Mouse (Mus musculus): ENCODE results near the gene Dguok. TPM values are rescaled to one million over a fixed set of nuclear protein-coding genes. Genes with fewer than 3 reads are reported as not detected.

Gene Dguok
- polyA plus RNA-seq, 1 experiment = 66.6 TPM

DNA sequence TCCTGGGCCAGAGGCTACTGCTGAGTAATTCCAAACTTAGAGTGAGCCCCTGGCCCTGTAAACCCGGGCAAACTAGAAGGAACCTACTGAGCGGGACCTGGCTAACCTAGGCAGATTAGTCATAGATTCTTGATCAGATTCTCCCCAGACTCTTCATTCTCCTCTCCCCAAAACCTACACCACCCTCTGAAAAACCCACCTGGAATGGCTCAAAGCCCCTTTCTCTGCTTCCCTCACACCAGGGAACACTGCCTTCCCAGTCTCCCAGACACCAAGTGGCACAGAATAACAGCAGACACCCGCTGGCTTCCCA is 66.6 kb downstream of the Dguok start:
- TF ChIP-seq CTCF (IDR thresholded peaks at IDR 0.05; ENCODE audit: borderline replicate concordance, extremely low read depth, insufficient read depth, insufficient read length) (no peak), POLR2A (IDR thresholded peaks at IDR 0.05; ENCODE audit: borderline replicate concordance, extremely low read depth, insufficient read depth, insufficient read length, poor library complexity, severe bottlenecking) (no peak)

DNA sequence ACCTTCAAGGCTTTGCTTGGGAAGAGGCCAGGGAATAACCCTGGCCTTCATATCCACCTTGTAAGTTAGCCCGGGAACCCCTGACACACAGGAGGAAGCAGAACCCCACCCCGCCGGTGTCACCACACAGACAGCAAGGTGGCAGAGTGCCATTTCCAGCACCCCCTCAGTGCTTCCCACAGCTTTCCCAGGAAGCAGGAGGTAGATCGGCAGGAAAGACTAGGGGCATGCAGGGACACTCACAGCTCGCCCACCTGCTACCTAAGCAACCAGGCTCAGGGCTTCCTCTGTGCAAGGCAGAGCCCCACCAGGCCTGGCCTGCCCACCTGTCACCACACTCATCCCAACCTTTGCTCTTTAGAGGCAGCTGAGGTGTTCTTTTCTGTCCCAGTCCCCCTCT is 67.0 kb downstream of the Dguok start:
- no peak for DNase-seq (ENCODE audit: low read depth)
- TF ChIP-seq CTCF (IDR thresholded peaks at IDR 0.05; ENCODE audit: borderline replicate concordance, extremely low read depth, insufficient read depth, insufficient read length) (no peak), POLR2A (IDR thresholded peaks at IDR 0.05; ENCODE audit: borderline replicate concordance, extremely low read depth, insufficient read depth, insufficient read length, poor library complexity, severe bottlenecking) (no peak)

More for the DNA sequence above, 66.6 kb downstream of the Dguok start:
- DNase-seq (ENCODE audit: low read depth) = no peak

DNA sequence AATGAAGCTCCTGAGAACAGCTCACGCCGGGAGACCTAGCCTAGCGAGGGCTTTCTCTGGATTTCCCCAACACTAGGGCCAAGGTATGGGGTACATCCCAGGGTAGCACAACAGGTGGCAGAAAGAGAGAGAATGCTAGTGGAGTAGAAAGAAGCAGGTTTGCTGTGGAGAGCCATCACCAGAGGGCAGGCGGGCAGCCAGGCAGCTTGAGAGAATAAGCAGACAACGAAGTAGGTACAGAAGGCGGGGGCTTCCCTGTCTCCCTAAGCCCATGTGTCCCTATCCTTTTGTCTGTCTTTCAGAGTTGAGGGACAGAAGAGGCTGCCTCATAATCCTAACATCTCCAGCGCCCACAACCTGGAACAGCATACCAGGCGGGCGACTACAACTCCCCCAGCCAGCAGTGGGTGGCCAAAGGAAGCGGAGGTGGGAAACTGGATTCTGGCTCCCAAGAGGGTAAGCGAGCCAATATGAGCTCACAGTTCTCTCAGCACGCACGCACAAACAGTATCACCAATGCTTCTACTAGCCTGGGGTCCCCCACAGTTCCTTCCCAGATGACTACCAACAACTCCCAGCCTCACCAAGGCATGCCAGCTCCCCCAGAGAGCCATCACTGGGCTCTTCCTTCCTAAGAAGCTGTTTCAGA is 67.5 kb downstream of the Dguok start:
- DNase-seq (ENCODE audit: low read depth) = no peak
- TF ChIP-seq POLR2A (IDR thresholded peaks at IDR 0.05; ENCODE audit: borderline replicate concordance, extremely low read depth, insufficient read depth, insufficient read length, poor library complexity, severe bottlenecking) (no peak), CTCF (IDR thresholded peaks at IDR 0.05; ENCODE audit: borderline replicate concordance, extremely low read depth, insufficient read depth, insufficient read length) (no peak)

DNA sequence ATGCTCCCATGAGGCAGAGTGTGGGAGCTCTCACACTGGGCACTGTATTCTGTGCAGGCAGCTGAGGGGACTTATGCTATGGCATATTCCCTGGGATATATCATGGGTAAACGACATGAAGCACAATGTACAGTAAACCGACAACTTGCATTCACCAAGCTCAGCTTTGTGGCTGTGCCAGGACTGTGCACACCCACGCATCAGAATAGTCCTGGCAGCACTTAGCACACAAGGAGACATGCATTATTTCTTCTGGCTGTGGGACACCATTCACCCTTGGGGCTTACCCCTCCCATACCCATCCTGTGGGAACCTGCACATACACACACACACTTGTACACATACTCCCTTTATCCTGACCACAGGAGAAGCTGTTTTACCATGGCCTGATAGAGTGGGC is 68.2 kb downstream of the Dguok start:
- no peak for TF ChIP-seq CTCF (IDR thresholded peaks at IDR 0.05; ENCODE audit: borderline replicate concordance, extremely low read depth, insufficient read depth, insufficient read length)
- TF ChIP-seq POLR2A (IDR thresholded peaks at IDR 0.05; ENCODE audit: borderline replicate concordance, extremely low read depth, insufficient read depth, insufficient read length, poor library complexity, severe bottlenecking) = no peak

DNA sequence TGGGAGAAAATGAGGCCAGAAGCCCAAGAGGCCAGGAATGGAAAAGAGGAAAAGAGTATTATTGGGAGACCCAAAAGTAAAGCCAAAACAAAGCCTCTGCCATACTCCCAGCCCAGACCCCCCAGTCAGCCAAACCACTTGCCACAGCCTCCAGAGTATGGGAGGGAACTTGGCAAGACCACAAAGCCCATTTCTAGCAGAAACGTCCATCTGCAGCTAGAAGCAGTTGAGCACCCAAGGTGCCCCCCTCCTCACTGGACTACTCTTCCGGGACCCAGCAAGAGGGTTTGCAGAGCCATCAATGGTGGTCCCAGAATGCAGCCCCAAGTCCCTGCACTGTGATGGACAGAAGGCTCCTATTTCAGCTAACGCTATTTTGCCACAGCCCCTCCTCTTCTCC is 69.0 kb downstream of the Dguok start:
- DNase-seq (ENCODE audit: low read depth) = peak; percentile 54
- no peak for TF ChIP-seq CTCF (IDR thresholded peaks at IDR 0.05; ENCODE audit: borderline replicate concordance, extremely low read depth, insufficient read depth, insufficient read length)
- no peak for TF ChIP-seq POLR2A (IDR thresholded peaks at IDR 0.05; ENCODE audit: borderline replicate concordance, extremely low read depth, insufficient read depth, insufficient read length, poor library complexity, severe bottlenecking)

More for the DNA sequence above, 68.2 kb downstream of the Dguok start:
- DNase-seq (ENCODE audit: low read depth) = no peak

DNA sequence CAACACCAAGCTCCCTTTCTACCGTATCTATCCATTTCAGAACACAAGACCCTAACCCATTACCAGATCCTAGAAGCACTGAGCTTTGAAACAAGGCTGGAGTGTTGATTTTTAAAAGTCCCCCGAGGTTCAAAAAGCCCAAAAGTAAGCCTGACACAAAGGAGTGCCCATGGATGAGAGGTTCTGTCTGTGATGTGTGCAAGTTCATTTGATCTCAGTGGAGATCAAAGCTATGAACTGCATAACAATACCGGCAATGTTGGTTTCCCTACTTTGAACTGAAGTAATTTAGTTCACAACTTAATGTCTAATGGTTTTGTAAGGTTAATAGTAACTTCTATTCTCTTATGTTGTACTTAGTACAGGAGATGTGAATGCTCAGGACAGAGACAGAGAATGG is 69.5 kb downstream of the Dguok start:
- no peak for DNase-seq (ENCODE audit: low read depth)
- TF ChIP-seq POLR2A (IDR thresholded peaks at IDR 0.05; ENCODE audit: borderline replicate concordance, extremely low read depth, insufficient read depth, insufficient read length, poor library complexity, severe bottlenecking) (no peak), CTCF (IDR thresholded peaks at IDR 0.05; ENCODE audit: borderline replicate concordance, extremely low read depth, insufficient read depth, insufficient read length) (no peak)

DNA sequence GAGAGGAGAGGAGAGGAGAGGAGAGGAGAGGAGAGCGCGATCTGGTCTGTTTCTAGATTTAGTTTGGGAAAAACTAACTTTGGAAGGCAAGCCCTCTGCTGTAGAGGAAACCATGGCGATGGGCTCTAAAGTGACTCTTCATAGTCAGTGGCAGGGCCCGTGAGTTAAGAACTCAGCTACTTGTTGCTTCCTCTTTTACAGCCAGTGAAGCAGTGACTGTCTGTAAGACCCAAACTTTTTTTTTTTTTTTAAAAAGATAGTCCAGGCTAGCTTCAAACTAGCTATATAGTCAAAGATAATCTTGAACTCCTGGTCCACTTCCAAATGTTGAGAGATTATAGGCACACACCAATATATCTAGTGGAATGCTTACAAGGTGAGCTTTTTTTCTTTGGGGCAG is 70.2 kb downstream of the Dguok start:
- no peak for DNase-seq (ENCODE audit: low read depth)
- TF ChIP-seq POLR2A (IDR thresholded peaks at IDR 0.05; ENCODE audit: borderline replicate concordance, extremely low read depth, insufficient read depth, insufficient read length, poor library complexity, severe bottlenecking) (no peak), CTCF (IDR thresholded peaks at IDR 0.05; ENCODE audit: borderline replicate concordance, extremely low read depth, insufficient read depth, insufficient read length) (no peak)

DNA sequence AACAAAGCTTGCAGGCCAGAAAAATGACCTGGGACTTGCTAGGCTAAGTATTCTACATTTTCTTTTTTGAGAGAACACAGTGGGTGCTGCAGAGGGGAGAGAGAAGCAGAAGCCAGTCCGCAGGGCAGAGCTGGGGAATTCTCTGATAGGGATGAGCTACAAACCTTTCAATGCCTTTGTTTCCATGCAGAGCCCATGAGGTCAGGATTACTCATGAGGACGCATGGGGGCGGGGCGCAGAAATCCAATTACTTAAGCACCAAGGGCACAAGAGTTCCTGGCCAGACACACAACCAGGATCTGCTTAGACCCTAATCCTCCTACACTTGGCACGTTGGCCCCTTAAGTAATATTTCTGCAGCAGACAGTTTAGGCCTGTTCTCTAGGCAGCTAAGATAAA is 71.6 kb downstream of the Dguok start:
- no peak for TF ChIP-seq CTCF (IDR thresholded peaks at IDR 0.05; ENCODE audit: borderline replicate concordance, extremely low read depth, insufficient read depth, insufficient read length)
- peak; percentile 75 for DNase-seq (ENCODE audit: low read depth)

DNA sequence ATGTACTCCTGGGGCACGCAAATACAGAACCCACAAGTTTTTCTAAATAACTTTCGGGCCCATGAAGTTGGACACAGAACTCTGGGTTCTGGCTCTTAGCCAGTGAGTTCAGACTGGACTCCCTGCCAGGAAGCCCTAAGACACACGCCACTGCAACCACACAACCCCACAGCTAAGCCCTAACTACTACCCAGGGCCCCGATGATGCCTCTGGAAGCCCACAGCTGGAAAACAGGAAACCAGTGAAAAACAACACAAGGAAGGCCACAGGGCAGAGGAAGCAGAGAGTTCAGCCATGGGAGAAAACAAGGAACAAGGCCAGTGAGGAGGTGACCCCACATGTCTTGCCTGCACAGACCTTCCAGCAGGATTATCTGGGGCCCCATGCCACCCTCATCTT is 73.2 kb downstream of the Dguok start:
- DNase-seq (ENCODE audit: low read depth) = no peak
- TF ChIP-seq POLR2A (IDR thresholded peaks at IDR 0.05; ENCODE audit: borderline replicate concordance, extremely low read depth, insufficient read depth, insufficient read length, poor library complexity, severe bottlenecking) = no peak
- TF ChIP-seq CTCF (IDR thresholded peaks at IDR 0.05; ENCODE audit: borderline replicate concordance, extremely low read depth, insufficient read depth, insufficient read length) = no peak

DNA sequence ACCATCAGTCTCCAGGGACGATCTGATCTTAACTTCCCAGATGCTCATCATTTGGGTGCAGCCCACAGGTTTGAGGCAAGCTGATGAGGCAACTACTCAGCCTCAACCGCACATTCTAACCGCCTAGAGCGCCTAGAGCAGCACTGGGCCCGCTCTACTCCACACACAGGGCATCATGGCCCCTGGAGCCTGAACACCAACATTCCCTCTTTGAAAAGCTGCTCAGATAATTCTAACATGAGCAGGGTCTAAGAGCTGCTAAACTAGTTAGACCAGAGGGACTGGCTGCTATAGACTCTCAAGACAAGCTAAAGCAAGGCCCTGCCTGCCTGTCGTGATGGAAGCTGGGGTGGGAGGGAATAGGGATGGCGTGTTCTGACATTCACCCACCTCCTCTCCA is 73.8 kb downstream of the Dguok start:
- DNase-seq (ENCODE audit: low read depth) = no peak
- TF ChIP-seq POLR2A (IDR thresholded peaks at IDR 0.05; ENCODE audit: borderline replicate concordance, extremely low read depth, insufficient read depth, insufficient read length, poor library complexity, severe bottlenecking) = no peak
- TF ChIP-seq CTCF (IDR thresholded peaks at IDR 0.05; ENCODE audit: borderline replicate concordance, extremely low read depth, insufficient read depth, insufficient read length) = no peak

Other genes starting within 250 kb of the Dguok start
- 18.8 and 19.6 TPM in 2 replicates for gene Mthfd2, start 181.1 kb downstream of the Dguok start, polyA plus RNA-seq (2012; rRNA removed)
- 27.0 and 27.1 TPM in 2 replicates for gene Mob1a, start 181.0 kb downstream of the Dguok start, polyA plus RNA-seq (2012; rRNA removed)
- 18.9 and 28.5 TPM in 2 replicates for gene Bola3, start 157.8 kb downstream of the Dguok start, polyA plus RNA-seq (2012; rRNA removed)
- gene Tet3, start 47.9 kb downstream of the Dguok start, polyA plus RNA-seq (2012; rRNA removed) = 21.3 and 36.2 TPM in 2 replicates
- gene Actg2, start 29.3 kb upstream of the Dguok start, polyA plus RNA-seq (2012; rRNA removed) = 1.5 and 1.9 TPM in 2 replicates
- 41.8 and 44.1 TPM in 2 replicates for gene Stambp, start 65.8 kb upstream of the Dguok start, polyA plus RNA-seq (2012; rRNA removed)
- gene Clec4f, start 149.2 kb upstream of the Dguok start, polyA plus RNA-seq (2012; rRNA removed) = not detected in 2 replicates
- 0.04 TPM in 1 of 2 replicates, not detected in the other for gene Cd207, start 170.9 kb upstream of the Dguok start, polyA plus RNA-seq (2012; rRNA removed)
- gene Vax2, start 204.3 kb upstream of the Dguok start, polyA plus RNA-seq (2012; rRNA removed) = 0.07 and 0.10 TPM in 2 replicates
- 0.08 and 0.26 TPM in 2 replicates for gene Atp6v1b1, start 236.0 kb upstream of the Dguok start, polyA plus RNA-seq (2012; rRNA removed)